Mouse (Mus musculus) gastrocnemius, adult 2 months (tissue): Measurements from ENCODE around the gene Rab22a. TPM values are rescaled to one million over a fixed set of nuclear protein-coding genes. Genes with fewer than 3 reads are reported as not detected.

Experiments used
- DNase-seq: peaks from one replicate; pipeline ENCODE4 v3.0.0; 2022
- H3K27ac ChIP-seq: fragments of 200-600 bp; 2 replicates; pipeline ENCODE4 v1.8.1; 2022; ENCODE audit warnings: mild to moderate bottlenecking
- H3K4me3 ChIP-seq: fragments of 200-600 bp; 2 replicates; pipeline ENCODE4 v1.8.1; 2022; ENCODE audit warnings: mild to moderate bottlenecking, moderate library complexity
- CTCF ChIP-seq: fragments of 200-600 bp; IDR thresholded peaks from 2 replicates; pipeline ENCODE4 v1.8.1; 2022; ENCODE audit warnings: antibody characterized with exemption, mild to moderate bottlenecking, moderate library complexity
- intact Hi-C: fragments of 180-260 bp; cut with DNase I; formaldehyde crosslinking; loops from one replicate; pipeline ENCODE4 v1.15.1; 2025
- total RNA-seq, 2 experiments: library from RNA; stranded (reverse); gene quantifications; 2 replicates each; pipeline ENCODE4 v1.2.3; 2021

The Rab22a gene
- total RNA-seq, 2 experiments from 2014 or later, result 28.0 to 30.7 TPM

DNA sequence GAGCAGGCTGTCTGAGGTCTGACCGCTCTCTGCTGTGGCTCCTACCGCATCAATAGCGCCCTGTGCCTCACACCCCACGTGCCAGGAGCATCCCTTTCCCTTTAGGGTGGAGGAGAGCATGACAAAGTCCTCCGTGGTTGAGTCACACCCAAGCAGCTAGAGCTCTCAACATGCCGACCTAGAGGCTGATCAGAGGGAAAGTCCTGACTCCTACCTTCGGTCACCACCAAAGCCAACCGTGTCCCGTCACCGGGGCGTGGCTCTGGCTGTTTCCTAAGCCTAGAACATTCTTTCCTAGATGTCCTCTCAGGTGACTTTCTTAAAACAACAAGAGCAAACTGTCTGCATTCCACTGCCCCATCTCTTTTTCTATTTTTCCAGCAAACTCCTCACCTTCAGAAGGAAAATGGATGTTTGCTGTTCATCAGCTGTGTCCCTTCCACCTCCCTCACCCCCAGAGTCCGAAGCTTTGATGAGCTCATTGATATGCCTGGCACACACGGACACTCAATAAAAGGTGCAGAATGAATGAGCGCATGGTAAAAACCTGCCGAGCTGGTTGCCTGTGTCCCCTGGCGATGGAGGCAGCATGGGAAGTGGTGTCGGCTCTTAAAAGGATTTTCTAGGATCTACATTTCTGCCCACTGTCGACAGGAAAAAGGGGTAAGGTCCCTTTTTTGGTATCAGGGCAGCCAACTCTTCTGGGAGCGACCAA is 12.2 kb upstream of the Rab22a start:
- Histone ChIP-seq H3K4me3 (no peak overlapping the region), H3K27ac (no peak overlapping the region)
- DNase-seq, result no peak
- no peak for TF ChIP-seq CTCF
- intact Hi-C loops, result no loop called here

DNA sequence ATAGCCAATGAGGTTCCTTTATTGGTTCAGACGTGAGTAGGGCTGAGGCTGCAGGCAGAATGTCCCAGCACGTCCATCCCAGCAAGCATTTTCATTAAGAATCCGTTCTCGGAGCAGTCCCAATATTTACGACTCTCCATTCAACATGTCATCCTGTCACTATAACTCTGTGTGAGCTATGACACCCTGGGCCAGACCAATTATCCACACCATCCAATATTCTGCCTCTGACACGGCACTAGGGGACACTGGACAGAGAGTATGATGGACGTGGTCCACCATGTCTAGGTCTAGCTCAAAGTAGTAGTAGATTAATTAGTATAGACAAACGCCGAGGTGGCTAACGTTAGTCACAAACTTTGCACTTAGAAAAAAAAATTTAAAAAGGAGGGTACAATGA is 9.8 kb upstream of the Rab22a start:
- no peak for DNase-seq
- intact Hi-C loops, result no loop called here
- Histone ChIP-seq H3K4me3 (no peak overlapping the region), H3K27ac (no peak overlapping the region)
- no peak for TF ChIP-seq CTCF

DNA sequence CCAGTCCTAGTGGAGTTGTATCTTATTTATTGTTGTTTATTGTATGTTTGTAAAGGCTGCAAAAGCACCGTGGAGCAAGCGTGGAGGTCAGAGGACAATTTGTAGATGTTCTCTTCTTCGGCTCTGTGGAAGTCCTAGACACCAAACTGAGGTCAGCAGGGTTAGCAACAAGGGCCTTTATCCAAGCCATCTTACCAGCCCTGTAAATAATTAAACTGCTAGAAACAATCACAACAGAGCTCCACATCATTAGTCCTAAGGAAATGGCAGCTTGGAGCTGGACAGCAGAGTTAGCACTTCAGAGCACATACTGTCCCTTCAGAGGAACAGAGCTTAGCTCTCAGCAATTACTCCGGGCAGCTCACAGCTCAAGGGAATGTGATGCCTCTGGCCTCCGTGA is 6.0 kb upstream of the Rab22a start:
- H3K4me3 ChIP-seq, result no peak overlapping the region
- DNase-seq, result no peak
- no peak overlapping the region for H3K27ac ChIP-seq
- intact Hi-C loops, result no loop called here
- no peak for TF ChIP-seq CTCF

DNA sequence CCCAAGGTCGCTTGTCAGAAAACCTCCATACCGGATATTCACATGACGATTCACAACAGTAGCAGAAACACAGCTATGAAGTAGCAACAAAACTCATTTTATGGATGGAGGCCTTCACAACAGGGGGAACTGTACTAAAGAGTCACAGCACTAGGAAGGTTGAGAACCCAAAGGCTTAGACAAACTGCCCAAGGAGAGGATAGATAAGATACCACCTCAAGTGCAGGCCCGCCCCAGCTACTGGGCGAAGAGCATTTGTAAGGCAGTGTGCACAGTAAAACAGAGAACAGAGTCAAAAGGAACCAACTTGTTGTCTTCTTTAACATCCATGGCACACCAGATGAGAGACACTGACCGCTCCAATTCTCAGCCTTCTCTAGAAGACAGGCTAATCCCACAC is 1.8 kb upstream of the Rab22a start:
- DNase-seq, result no peak
- intact Hi-C loops, result loop anchor here (5.0 kb wide), 2 partner anchors 50 to 420 kb away; partner anchors contain the start of gene Stx16

DNA sequence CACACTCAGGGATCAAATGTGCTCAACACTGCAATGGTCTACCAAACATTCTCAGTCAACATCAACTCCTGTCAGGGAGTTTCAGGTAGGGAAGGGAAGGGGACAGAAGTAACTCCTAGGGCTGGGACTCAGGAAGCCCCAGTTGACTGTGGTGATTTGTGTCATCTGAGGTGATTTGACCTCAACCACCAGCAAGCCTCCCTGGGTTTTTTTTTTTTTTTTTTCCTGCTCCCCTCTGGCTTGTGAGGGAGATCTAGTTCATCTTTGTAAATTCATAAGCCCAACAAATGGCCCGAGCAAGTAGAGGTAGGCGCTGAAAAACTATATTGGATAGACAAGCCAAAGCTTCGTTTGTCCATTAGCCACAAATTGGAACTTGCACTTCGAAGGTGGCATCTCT is 1.0 kb upstream of the Rab22a start:
- TF ChIP-seq CTCF, result no peak
- intact Hi-C loops, result loop anchor here (5.0 kb wide), 2 partner anchors 51 to 419 kb away; partner anchors contain the start of gene Stx16
- Histone ChIP-seq H3K27ac (peak overlapping the region; percentile 80; the same call in 1 of the 2 replicates), H3K4me3 (peak overlapping the region; percentile 93)
- no peak for DNase-seq

More for the DNA sequence above, 1.8 kb upstream of the Rab22a start:
- Histone ChIP-seq H3K27ac (no peak overlapping the region), H3K4me3 (no peak overlapping the region)
- no peak for TF ChIP-seq CTCF

DNA sequence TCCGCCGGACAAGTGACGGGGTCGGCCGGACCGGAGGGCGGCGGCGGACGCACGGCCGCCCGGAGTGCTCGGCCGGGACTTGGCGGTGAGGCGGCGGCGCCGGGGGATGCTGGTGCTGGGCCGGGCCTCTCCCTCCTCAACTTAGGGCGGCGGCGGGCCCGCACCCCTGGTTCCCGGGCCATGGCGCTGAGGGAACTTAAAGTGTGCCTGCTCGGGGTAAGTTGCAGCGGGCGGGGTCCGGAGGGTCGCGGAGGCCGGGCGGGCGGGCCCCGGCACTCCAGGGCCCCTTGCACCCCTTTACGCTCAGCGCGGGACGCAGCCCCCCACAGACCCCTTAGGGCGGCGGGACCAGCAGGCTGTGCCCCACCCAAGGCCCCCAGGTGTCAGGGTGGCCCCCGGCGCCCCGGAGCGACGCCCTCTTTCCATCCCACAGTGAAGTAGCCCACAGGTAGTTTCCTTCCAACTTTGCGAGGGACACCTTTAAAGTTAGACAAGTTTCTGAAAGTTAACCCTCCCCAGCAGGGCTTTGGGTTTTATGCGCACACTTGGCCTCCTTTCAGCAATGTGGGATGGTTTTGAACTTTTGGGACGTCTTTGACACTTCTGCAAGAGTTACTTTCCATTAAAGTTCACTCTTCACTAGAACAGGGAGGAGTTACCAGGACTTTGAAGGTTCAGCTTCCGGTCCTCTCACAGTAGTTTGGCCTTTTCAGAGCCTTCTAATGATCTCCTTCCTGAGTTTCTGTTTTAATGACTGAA is 545 bp downstream of the Rab22a start:
- Histone ChIP-seq H3K27ac (peak overlapping the region; percentile 95), H3K4me3 (peak overlapping the region; percentile 93)
- intact Hi-C loops, result loop anchor here (2.0 to 5.0 kb wide), 4 partner anchors 23 to 417 kb away; partner anchors contain the start of gene Stx16
- DNase-seq, result no peak
- TF ChIP-seq CTCF, result no peak

DNA sequence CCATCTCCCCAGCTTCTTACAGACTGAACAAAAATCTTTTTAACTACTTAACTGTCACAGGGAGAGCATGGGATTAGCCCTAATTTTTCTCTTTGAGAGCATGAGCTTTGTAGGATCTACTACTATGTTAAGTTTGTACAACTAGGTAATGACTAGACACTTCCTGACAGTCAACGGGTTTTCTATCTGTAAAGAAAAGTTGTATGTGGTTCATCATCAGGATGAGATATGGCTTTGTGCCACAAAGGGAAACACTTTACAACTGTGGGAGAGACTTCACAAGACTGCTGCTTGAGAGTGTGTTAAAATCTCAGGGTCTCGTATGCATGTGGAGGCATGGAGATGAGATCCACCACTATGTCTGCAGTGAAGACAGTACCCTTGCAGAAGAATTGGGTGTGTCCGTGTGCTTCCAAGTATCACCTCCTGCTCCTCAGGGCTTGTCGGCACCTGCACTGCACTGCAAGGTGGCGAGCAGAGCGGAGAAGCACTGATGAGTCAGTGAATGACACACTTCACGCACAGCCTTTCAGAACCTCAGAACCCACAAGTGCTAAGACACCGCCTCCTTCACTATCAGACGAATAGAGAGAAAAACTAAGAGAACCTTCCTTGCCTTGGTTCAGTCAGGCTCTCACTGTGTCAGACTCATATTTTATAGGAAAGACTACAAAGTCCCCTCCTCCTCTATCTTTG is 2.8 kb downstream of the Rab22a start:
- Histone ChIP-seq H3K4me3 (no peak overlapping the region), H3K27ac (no peak overlapping the region)
- DNase-seq, result no peak
- TF ChIP-seq CTCF, result no peak
- intact Hi-C loops, result no loop called here

DNA sequence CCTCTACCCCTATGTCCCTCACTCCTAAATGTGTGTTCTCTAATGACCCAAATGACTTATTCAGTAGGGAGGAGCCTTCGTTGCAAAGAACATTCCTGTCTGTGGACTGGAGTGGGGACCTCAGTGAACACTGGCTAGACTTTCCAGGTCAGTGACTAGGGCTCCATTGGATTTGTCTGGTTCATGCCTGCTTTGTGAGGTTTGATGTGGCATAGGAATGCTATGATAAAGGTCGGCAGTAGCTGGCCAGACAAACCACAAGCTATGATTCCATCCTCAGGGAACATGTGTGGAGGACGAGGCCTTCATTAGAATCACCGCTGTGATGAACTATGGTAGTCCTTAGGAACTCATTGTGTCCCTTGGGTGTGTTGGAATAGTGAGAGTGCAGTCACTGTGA is 5.2 kb downstream of the Rab22a start:
- Histone ChIP-seq H3K27ac (no peak overlapping the region), H3K4me3 (no peak overlapping the region)
- no peak for TF ChIP-seq CTCF
- no peak for DNase-seq
- intact Hi-C loops, result no loop called here

DNA sequence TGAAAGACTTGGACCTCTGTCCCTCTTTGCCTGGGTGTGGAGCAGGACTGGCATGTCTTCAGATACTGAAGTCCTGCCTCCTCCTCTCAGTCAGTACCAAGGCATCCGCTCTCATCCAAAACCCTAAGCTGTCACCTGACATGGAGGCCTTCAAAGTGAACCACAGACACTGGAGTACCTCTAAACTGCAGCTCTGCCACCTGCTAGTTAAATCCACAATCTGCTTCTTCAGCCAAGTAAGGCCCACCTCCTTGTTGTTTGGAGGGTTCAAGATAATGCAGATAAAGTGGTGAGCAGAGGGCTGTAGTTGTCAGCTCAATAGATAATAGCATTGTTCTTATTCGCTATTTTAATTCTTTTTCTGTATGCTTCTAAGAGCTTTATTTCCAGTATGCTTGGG is 5.7 kb downstream of the Rab22a start:
- intact Hi-C loops, result no loop called here
- DNase-seq, result no peak
- TF ChIP-seq CTCF, result no peak

DNA sequence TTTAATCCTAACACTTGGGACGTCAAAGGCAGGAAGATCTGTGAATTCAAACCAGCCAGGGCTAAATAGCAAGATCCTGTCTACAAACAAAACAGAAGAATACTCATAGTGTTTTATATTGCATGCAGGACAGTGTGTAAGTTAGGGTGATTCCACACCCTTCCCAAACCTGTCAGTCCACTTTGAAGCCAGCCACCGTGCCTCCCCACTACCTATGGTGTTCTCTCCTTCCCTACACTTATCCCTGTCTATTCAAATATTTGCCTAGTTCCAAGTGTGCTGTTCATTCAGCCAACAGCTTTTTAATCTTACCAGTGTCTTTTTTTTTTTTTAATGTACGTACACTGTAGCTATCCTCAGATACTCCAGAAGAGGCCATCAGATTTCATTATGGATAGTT is 7.3 kb downstream of the Rab22a start:
- DNase-seq, result no peak
- Histone ChIP-seq H3K4me3 (no peak overlapping the region), H3K27ac (no peak overlapping the region)
- no peak for TF ChIP-seq CTCF
- intact Hi-C loops, result no loop called here

More for the DNA sequence above, 5.7 kb downstream of the Rab22a start:
- no peak overlapping the region for H3K4me3 ChIP-seq
- H3K27ac ChIP-seq, result no peak overlapping the region

DNA sequence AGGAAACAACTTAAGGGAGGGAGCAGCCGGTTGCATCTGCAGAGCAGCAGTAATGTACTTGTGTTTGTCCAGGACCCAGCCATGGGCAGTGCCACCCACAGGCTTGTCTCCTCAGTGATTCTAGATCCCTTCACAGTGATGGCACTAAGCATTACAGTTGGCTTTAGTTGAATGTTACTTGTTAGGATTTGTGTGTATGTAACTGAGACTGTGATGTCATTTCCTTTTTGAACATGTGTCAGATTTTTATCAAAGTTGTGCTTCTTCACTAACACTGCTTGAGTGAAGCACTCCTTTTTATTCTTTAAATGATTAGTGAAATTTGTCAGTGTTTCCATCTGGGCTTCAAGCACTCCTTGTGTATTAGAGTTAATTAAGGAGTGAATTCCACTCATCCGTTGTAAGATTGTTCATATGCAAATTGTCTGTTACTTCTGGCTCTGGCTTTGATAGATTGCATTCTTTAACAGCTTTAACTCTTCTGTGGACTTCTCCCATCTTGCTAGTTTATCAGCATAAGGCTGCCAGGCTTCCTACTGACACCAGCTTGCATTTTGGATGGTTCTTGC is 12.9 kb downstream of the Rab22a start:
- intact Hi-C loops, result no loop called here
- Histone ChIP-seq H3K4me3 (no peak overlapping the region), H3K27ac (no peak overlapping the region)
- DNase-seq, result no peak
- no peak for TF ChIP-seq CTCF

DNA sequence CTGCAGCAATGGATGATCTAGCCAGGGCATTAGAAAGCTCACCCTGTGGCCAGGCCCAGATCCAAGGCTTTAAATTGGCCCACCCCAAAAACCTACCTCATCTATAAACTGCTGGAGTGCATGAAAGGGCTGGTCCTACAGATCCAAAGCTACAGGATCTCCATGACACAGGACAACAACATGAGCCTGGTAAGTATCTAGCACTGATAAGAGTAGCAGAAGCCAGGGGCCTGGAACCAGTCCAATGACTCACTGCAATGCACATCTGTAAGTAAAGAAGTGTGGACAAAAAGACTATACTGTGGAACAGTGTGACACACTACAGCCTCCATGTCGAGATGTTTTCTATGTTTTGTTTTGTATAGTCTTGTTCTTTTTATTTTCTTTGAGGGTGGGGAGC is 13.9 kb downstream of the Rab22a start:
- Histone ChIP-seq H3K27ac (no peak overlapping the region), H3K4me3 (no peak overlapping the region)
- DNase-seq, result no peak
- no peak for TF ChIP-seq CTCF
- intact Hi-C loops, result no loop called here

DNA sequence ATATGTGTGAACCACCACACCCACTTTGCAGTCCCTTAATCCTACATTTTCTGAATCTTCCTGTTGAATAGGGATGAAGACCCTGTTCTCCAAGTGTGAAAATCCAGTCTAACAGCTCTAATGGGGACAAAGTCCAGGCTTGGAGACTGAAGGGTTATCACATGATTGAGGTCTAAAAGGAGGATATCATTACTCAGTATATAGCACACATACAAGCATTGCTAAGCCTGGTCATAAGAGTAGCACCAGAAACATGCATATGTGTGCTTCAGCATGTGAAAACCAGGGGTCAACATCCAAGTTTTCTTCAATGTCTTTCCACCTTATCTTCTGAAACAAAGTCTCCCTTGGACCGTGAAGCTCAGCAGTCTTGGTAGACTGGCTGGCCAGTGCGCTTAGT is 19.0 kb downstream of the Rab22a start:
- intact Hi-C loops, result no loop called here
- TF ChIP-seq CTCF, result no peak
- DNase-seq, result no peak
- no peak overlapping the region for H3K27ac ChIP-seq
- no peak overlapping the region for H3K4me3 ChIP-seq
